Mouse (Mus musculus) spleen, postnatal 14 days (tissue): ENCODE measurements around the gene Npvf.
"Not testable (repeated sequence)": the region's sequence is repeated elsewhere in the genome, so short reads cannot be mapped to it uniquely, and the experiment has no call there.

Source experiments
- DNase-seq, 2 experiments: peaks; one replicate each; pipeline ENCODE4 v3.0.0; 2021 to 2022; ENCODE audit warnings: low spot score in 2 of 2

Gene Npvf

DNA sequence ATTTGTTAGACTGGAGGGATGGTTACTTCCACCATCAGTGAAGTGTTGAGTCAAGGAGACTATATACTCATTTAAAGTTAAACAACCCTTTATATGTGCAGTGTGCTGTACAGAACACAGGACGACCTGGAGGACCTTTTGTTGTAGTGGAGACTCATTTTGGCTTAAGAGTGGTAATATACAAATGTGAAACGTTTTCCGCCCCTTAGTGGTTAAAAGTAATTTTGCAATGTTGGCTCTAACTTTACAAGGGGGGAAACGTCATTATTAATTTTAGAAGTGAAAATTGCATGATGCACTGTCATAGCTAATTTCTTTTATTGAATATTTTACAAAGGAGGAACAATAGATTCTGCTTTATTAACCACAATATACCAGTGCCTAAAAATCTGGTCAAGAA lies 13.9 kb downstream of the Npvf start:
- DNase-seq, result no peak

DNA sequence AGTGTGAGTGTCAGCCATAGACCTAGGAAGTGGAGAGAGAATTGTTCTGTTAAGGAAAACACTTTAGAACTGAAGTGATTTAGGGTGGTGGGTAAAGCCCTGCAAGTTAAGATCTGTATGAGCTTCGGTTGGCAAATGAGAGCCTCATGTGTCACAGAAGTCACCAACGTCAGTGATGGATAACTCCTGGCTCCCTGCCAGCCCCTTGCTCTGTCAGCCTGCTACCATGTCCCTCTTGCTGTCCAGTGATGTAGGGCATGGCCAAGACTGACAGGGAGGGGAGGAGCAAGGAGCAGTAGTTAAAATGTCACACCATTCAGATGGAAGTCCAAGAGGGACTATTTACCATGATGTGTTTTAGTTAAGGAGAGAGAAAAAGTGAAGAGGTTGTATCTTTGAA lies 14.6 kb downstream of the Npvf start:
- DNase-seq, result no peak

DNA sequence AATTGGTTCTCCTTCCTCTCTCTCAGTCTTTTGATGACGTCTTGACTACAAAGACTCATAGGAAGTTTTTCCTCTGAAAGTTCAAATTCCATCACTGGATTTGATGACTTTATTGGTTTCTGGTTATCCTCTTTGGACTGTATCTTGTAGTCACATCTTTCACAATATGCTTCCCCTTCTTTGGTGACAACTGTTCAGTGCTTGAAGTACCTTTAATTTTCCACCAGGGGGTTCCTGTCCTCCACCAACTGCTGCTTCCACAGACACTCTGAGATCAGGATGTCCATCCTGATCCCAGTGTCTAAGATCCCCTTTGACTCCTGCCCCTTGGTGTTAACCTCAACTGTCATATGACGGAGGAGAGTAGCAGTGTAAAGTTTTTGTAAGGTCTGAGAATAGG lies 28.1 kb downstream of the Npvf start:
- not testable (repeated sequence) for DNase-seq

DNA sequence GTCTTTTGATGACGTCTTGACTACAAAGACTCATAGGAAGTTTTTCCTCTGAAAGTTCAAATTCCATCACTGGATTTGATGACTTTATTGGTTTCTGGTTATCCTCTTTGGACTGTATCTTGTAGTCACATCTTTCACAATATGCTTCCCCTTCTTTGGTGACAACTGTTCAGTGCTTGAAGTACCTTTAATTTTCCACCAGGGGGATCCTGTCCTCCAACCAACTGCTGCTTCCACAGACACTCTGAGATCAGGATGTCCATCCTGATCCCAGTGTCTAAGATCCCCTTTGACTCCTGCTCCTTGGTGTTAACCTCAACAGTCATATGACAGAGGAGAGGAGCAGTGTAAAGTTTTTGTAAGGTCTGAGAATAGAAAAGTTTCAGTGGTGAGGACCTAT lies 36.0 kb downstream of the Npvf start:
- not testable (repeated sequence) for DNase-seq

DNA sequence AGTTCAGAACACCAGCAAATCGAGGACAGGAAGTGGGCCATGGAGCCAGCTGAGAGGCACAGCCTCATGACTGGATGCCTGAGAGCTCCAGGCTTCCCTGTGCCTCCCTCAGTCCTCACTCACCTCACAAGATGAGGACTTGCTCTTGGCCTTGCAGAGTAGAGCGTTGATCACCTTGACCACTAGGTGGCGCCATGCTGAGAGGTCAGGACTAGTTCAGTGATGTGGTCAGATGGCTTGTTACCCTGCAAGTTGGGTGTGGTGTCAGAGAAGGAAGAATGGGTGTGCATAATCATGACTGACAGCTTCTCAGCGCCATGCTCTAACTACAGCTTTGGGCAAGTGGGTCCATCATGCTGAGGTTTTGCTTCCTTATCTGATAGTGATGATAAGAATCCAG lies 52.6 kb downstream of the Npvf start:
- DNase-seq, result peak; percentile 15 to 54
